8 mouse cellular contexts compared by ENCODE assay signal in the genomic region with DNA sequence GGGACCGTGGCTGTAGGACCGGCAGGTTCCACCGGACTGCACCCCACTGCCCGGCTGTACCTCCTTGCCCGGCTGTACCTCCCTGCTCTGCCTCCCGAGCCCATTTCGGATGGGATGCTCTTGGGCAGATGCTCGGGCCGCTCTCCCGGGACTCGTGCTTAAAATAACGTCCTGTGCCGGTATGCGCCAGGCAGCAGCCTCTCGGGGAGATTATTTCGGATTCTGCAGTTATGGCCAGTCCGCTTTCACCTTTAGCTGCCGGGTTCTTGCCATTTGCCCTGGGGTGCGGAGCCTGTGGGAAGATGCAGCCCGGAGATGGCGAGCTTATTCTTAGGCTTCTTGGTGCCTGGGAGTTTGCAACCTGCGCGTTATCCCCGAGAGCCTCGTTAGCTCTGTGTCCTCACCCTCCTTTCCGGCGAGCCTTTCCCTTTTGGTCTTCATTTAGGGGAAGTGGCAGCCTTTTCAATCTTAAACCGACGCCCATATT. TPM values are rescaled to one million over a fixed set of nuclear protein-coding genes. Genes with fewer than 3 reads are reported as not detected.
DNase-seq lines count a peak whose midpoint lies in the region; ATAC-seq and TF ChIP-seq lines count a peak whose summit lies in the region.

No protein-coding gene starts in this region.

- peak overlapping the region; percentile 90 for H3ac ChIP-seq in C2C12 (ENCODE audit: control insufficient read depth, insufficient read length, low read depth)

- H3K79me2 ChIP-seq in C2C12 (ENCODE audit: control insufficient read depth, insufficient read depth) = peaks cover 62% of the 10 kb centered on the region

- H3K4me3 ChIP-seq in C2C12 (ENCODE audit: insufficient read depth, poor library complexity, severe bottlenecking) = peak overlapping the region; percentile 68
- H3K4me3 ChIP-seq in brown adipose tissue, adult 24 weeks (ENCODE audit: insufficient read depth, low read depth, low read length) = peak overlapping the region; percentile 97
- peak overlapping the region; percentile 87 for H3K4me3 ChIP-seq in heart, embryonic 11.5 days (ENCODE audit: low read depth, low read length)
- peak overlapping the region; percentile 71 for H3K4me3 ChIP-seq in limb, embryonic 11.5 days (ENCODE audit: low read depth, low read length)
- peak overlapping the region; percentile 91 for H3K4me3 ChIP-seq in midbrain, embryonic 13.5 days (replicated peaks)

- ATAC-seq in heart, embryonic 11.5 days (replicated peaks; ENCODE audit: insufficient number of reproducible peaks, low FRiP score, low TSS enrichment) = peak; percentile 4; the same call in 1 of the 2 replicates
- ATAC-seq in limb, embryonic 11.5 days (ENCODE audit: insufficient number of reproducible peaks, low FRiP score, low TSS enrichment, low read depth) = no peak
- ATAC-seq in midbrain, embryonic 13.5 days = no peak; the same call in 1 of the 2 replicates

- peak overlapping the region; percentile 96 for H3K4me2 ChIP-seq in heart, embryonic 11.5 days
- peak overlapping the region; percentile 82 for H3K4me2 ChIP-seq in limb, embryonic 11.5 days (ENCODE audit: low read depth, severe bottlenecking)
- H3K4me2 ChIP-seq in midbrain, embryonic 13.5 days (replicated peaks) = peak overlapping the region; percentile 64

- H3K4me1 ChIP-seq in brown adipose tissue, adult 24 weeks (ENCODE audit: control insufficient read depth, insufficient read depth, insufficient read length, low read length) = no peaks in the 10 kb centered on the region
- no peaks in the 10 kb centered on the region; the same call in 1 of the 2 replicates for H3K4me1 ChIP-seq in heart, embryonic 11.5 days (ENCODE audit: control insufficient read depth, insufficient read depth, low read length)
- no peaks in the 10 kb centered on the region for H3K4me1 ChIP-seq in limb, embryonic 11.5 days (ENCODE audit: control insufficient read depth, insufficient read depth, low read length)
- H3K4me1 ChIP-seq in midbrain, embryonic 13.5 days (replicated peaks) = peaks cover 31% of the 10 kb centered on the region

- peaks cover 45% of the 10 kb centered on the region for H3K79me3 ChIP-seq in C2C12 (ENCODE audit: low read depth)

- intact Hi-C loops in gastrocnemius, postnatal 14 days (cut with DNase I; ENCODE audit: low total_unique reads) = no loop called here

- H3K36me3 ChIP-seq in C2C12 (ENCODE audit: control insufficient read depth, insufficient read depth) = no peaks in the 10 kb centered on the region
- no peaks in the 10 kb centered on the region for H3K36me3 ChIP-seq in heart, embryonic 11.5 days (ENCODE audit: control insufficient read depth, insufficient read depth, low read length)
- H3K36me3 ChIP-seq in limb, embryonic 11.5 days (ENCODE audit: control insufficient read depth, insufficient read depth, low read length) = no peaks in the 10 kb centered on the region
- no peaks in the 10 kb centered on the region for H3K36me3 ChIP-seq in midbrain, embryonic 13.5 days

- H3K9me3 ChIP-seq in heart, embryonic 11.5 days (replicated peaks; ENCODE audit: control insufficient read depth, low read length) = no peaks in the 10 kb centered on the region
- no peaks in the 10 kb centered on the region for H3K9me3 ChIP-seq in limb, embryonic 11.5 days (ENCODE audit: control insufficient read depth, low read length)
- H3K9me3 ChIP-seq in midbrain, embryonic 13.5 days = no peaks in the 10 kb centered on the region

- under 1% methylated on average over 29 of the region's 29 CpGs for WGBS in heart, embryonic 11.5 days (ENCODE audit: insufficient replicate concordance)
- WGBS in limb, embryonic 11.5 days = under 1% methylated on average over 29 of the region's 29 CpGs
- WGBS in midbrain, embryonic 13.5 days = under 1% methylated on average over 29 of the region's 29 CpGs

- H3K27me3 ChIP-seq in C2C12 (ENCODE audit: control insufficient read depth, insufficient read depth, insufficient read length) = no peaks in the 10 kb centered on the region
- H3K27me3 ChIP-seq in heart, embryonic 11.5 days (ENCODE audit: control insufficient read depth, insufficient read depth, low read length) = no peaks in the 10 kb centered on the region
- no peaks in the 10 kb centered on the region for H3K27me3 ChIP-seq in limb, embryonic 11.5 days (ENCODE audit: control insufficient read depth, insufficient read depth, low read length)
- H3K27me3 ChIP-seq in midbrain, embryonic 13.5 days = no peaks in the 10 kb centered on the region

- peak; percentile 22 for DNase-seq in gastrocnemius, postnatal 14 days
- DNase-seq in gastrocnemius, postnatal 4 days (ENCODE audit: low spot score in 2 of 2) = no peak
- peak; percentile 70 for DNase-seq in limb, embryonic 11.5 days (ENCODE audit: low spot score)
- peak; percentile 58 for DNase-seq in yolk sac, embryonic 10.5 days (ENCODE audit: low spot score)

- no peak for TF ChIP-seq CTCF in C2C12 (IDR thresholded peaks at IDR 0.05; ENCODE audit: control insufficient read depth, insufficient read depth, insufficient read length)

- H3K27ac ChIP-seq in brown adipose tissue, adult 24 weeks (replicated peaks; ENCODE audit: low read depth, low read length) = 0 out of 2 replicates have a peak overlapping the region, but pooled peaks have one; percentile 31
- H3K27ac ChIP-seq in heart, embryonic 11.5 days (ENCODE audit: low read depth, low read length) = peak overlapping the region; percentile 81
- H3K27ac ChIP-seq in limb, embryonic 11.5 days (replicated peaks; ENCODE audit: low read depth, low read length) = peak overlapping the region; percentile 81; the same call in 1 of the 2 replicates
- peak overlapping the region; percentile 96 for H3K27ac ChIP-seq in midbrain, embryonic 13.5 days

- peak overlapping the region; percentile 89 for H3K9ac ChIP-seq in heart, embryonic 11.5 days (ENCODE audit: low read depth, low read length)
- H3K9ac ChIP-seq in limb, embryonic 11.5 days (ENCODE audit: low read length) = peak overlapping the region; percentile 93
- H3K9ac ChIP-seq in midbrain, embryonic 13.5 days (replicated peaks) = peak overlapping the region; percentile 94

TF ChIP-seq in C2C12, 6 proteins besides CTCF, POLR2A, EP300 and RAD21:
- no peak for TF ChIP-seq MYOG (IDR thresholded peaks at IDR 0.05; ENCODE audit: control insufficient read depth, extremely low read depth, insufficient read length)
- no peak for TF ChIP-seq MYOD1 (IDR thresholded peaks at IDR 0.05; ENCODE audit: control insufficient read depth, insufficient read length, low read depth)
- no peak for TF ChIP-seq USF1 (IDR thresholded peaks at IDR 0.05; ENCODE audit: low read depth)
- TF ChIP-seq MAX (IDR thresholded peaks at IDR 0.05) = no peak
- TF ChIP-seq FOSL1 (IDR thresholded peaks at IDR 0.05; ENCODE audit: insufficient read depth, low read length, poor library complexity, severe bottlenecking) = no peak
- TF ChIP-seq CEBPB (IDR thresholded peaks at IDR 0.05; ENCODE audit: low read depth) = no peak

RNA-seq across cellular contexts. Expression of gene Myo5a, which starts 0.9 kb away (rescaled TPM):
- total RNA-seq in gastrocnemius, postnatal 14 days (2021) = 10 to 100 TPM; 12.2 to 14.1 TPM
- 10 to 100 TPM; 38.8 to 39.1 TPM for total RNA-seq in gastrocnemius, postnatal 4 days (2021)
- 30.2 TPM for polyA plus RNA-seq in C2C12 (2012; fragmentation: generic; extraction: Trizol)
- polyA plus RNA-seq in brown adipose tissue, adult 24 weeks (2012; ENCODE audit: insufficient read depth, insufficient read length, missing spikeins) = 25.7 and 66.6 TPM in 2 replicates
- 12.8 and 15.0 TPM in 2 replicates for polyA plus RNA-seq in heart, embryonic 11.5 days (2014; fragmentation: Nextera tagmentation; extraction: Ambion mirVana)
- 20.7 and 21.0 TPM in 2 replicates for polyA plus RNA-seq in limb, embryonic 11.5 days (2014; fragmentation: Nextera tagmentation; extraction: Ambion mirVana)
- 26.3 and 27.8 TPM in 2 replicates for polyA plus RNA-seq in midbrain, embryonic 13.5 days (2015; fragmentation: Nextera tagmentation; extraction: Ambion mirVana)

RNA-seq across cellular contexts. Expression of gene Arpp19, which starts 34.3 kb away (rescaled TPM):
- total RNA-seq in gastrocnemius, postnatal 14 days (2021) = 100 to 1,000 TPM; 117 to 122 TPM
- total RNA-seq in gastrocnemius, postnatal 4 days (2021) = 100 to 1,000 TPM; 147 to 167 TPM
- 232 TPM for polyA plus RNA-seq in C2C12 (2012; fragmentation: generic; extraction: Trizol)
- polyA plus RNA-seq in brown adipose tissue, adult 24 weeks (2012; ENCODE audit: insufficient read depth, insufficient read length, missing spikeins) = 221 and 237 TPM in 2 replicates
- polyA plus RNA-seq in heart, embryonic 11.5 days (2014; fragmentation: Nextera tagmentation; extraction: Ambion mirVana) = 262 and 278 TPM in 2 replicates
- 383 and 387 TPM in 2 replicates for polyA plus RNA-seq in limb, embryonic 11.5 days (2014; fragmentation: Nextera tagmentation; extraction: Ambion mirVana)
- 236 and 245 TPM in 2 replicates for polyA plus RNA-seq in midbrain, embryonic 13.5 days (2015; fragmentation: Nextera tagmentation; extraction: Ambion mirVana)

Comparison
In these comparisons a context has a peak if more than half of its experiments do, and no peak if none do; other contexts are left out.
1. DNase-seq: peak in gastrocnemius, postnatal 14 days (single experiment), limb, embryonic 11.5 days (single experiment) and yolk sac, embryonic 10.5 days (single experiment); none in gastrocnemius, postnatal 4 days (0 of 2).
2. H3K27ac ChIP-seq: peak in every context shown above with its lines; median percentile 96 in midbrain, embryonic 13.5 days; 81 in heart, embryonic 11.5 days; 81 in limb, embryonic 11.5 days; 31 in brown adipose tissue, adult 24 weeks.
3. Peak in every context shown above with its lines, with median percentiles within 50 percentile points of each other: H3K4me3 ChIP-seq, H3K4me2 ChIP-seq and H3K9ac ChIP-seq.